Mouse (Mus musculus): Measurements from ENCODE around the gene Vmn1r46. TPM values are rescaled to one million over a fixed set of nuclear protein-coding genes. Genes with fewer than 3 reads are reported as not detected.
"Not testable (repeated sequence)": the region's sequence is repeated elsewhere in the genome, so short reads cannot be mapped to it uniquely, and the experiment has no call there.

The Vmn1r46 gene
- not detected in 2 replicates for total RNA-seq (2021)
- long read RNA-seq, experiment 1: 0 reads
- long read RNA-seq, experiment 2: 0 reads

DNA sequence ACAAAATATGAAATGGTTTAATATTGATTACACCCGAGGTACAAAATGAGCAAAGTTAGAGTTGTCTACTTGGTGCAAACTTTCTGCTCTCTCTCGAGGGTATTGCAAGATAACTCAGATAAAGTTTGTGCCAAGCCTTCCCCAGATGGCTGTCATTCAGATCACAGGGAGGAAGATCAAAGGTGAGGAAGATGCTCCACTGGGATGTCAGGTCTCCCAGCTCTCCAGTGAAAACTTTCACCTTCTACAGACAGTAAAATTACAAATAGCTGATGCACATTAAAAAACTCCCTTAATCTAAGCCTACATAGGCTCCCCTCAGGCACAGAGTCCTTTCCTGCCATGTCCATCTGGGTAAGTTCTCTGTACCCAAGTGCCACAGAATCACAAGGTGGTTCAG lies at the start of gene Vmn1r46:
TSS of gene Vmn1r46 (plus strand) at position 301 of the 400 bp plus-strand sequence.
- no peak for DNase-seq

- not testable (repeated sequence) for DNase-seq
These were observed 28.6 kb upstream of the Vmn1r46 start, which contains the start of gene Vmn1r45 for GRCm38 (mm10) chr6:89940498-89940897. Gene Vmn1r45 (minus strand): TSS chr6:89940598.

GRCm38 (mm10) chr6:89940926-89941325 lies 28.2 kb upstream of the Vmn1r46 start:
- DNase-seq: no peak

- no peak for DNase-seq
These were observed 15.6 kb upstream of the Vmn1r46 start for GRCm38 (mm10) chr6:89953556-89953955.

- no peak for DNase-seq
These were observed 2.8 kb upstream of the Vmn1r46 start for GRCm38 (mm10) chr6:89966341-89966740.

DNA sequence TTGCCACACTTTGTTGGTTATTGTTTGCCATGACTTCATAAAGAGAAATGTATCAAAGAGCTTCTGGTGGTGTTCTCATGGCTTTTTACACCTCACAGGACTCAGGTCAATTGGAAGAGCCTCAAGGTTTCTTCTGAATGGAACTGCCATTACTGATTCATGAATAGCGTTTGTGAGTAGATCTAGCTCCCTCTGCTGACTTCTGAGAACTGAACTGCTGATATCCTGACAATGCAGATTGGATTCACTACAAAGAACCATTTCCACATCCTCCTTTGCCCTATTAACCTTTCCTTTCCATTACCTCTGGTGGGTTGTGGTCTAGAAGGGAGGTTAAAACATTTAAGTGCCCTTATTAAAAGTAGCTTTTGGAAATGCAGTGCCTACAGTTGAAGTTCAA lies 16.9 kb downstream of the Vmn1r46 start:
- no peak for DNase-seq

DNA sequence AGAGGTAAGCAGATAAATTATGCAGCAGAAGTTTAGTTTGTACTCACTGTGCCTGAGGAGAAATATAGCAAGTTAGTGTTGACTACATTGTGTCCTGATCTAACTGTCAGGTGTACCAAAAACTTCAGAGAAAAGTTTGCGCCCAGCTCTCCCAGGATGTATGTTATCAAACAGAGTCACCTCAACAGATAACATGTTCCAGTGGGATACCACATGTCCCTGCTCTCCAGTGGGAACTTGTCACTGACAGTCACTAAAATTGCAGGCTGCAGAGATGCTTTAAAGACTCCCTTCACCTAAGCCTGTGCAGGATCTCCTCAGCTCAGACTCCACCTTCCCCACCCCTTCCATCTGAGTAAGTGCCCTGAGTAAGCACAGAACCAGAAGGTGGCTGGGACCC lies 46.7 kb downstream of the Vmn1r46 start, which contains the start of gene Vmn1r47:
TSS of gene Vmn1r47 (plus strand) at position 301 of the 400 bp plus-strand sequence.
- not testable (repeated sequence) for DNase-seq

Other genes starting within 250 kb of the Vmn1r46 start
- not detected in 2 replicates for gene Vmn1r41, start 228.5 kb upstream of the Vmn1r46 start, total RNA-seq (2021)
- not detected in 2 replicates for gene Vmn1r42, start 92.9 kb upstream of the Vmn1r46 start, total RNA-seq (2021)
- not detected in 2 replicates for gene Vmn1r43, start 92.9 kb upstream of the Vmn1r46 start, total RNA-seq (2021)
- gene Vmn1r44, start 85.7 kb upstream of the Vmn1r46 start, total RNA-seq (2021): not detected in 2 replicates
- not detected in 2 replicates for gene Vmn1r45, start 28.7 kb upstream of the Vmn1r46 start, total RNA-seq (2021)
- gene Vmn1r47, start 46.8 kb downstream of the Vmn1r46 start, total RNA-seq (2021): not detected in 2 replicates
- not detected in 2 replicates for gene Vmn1r48, start 67.5 kb downstream of the Vmn1r46 start, total RNA-seq (2021)
- not detected in 2 replicates for gene Vmn1r49, start 109.2 kb downstream of the Vmn1r46 start, total RNA-seq (2021)
- gene Vmn1r50, start 132.1 kb downstream of the Vmn1r46 start, total RNA-seq (2021): not detected in 2 replicates
- gene Vmn1r51, start 153.3 kb downstream of the Vmn1r46 start, total RNA-seq (2021): not detected in 2 replicates
- not detected in 2 replicates for gene Vmn1r52, start 205.5 kb downstream of the Vmn1r46 start, total RNA-seq (2021)
- gene V1ra8, start 233.5 kb downstream of the Vmn1r46 start, total RNA-seq (2021): not detected in 2 replicates

All from adrenal gland, postnatal 14 days (tissue).